Mouse (Mus musculus) E14TG2a.4 (cell line): ENCODE measurements around the gene Qtrt1.

Experiments used
- H3K27me3 ChIP-seq: 2 replicates; pipeline ENCODE4 v1.6.1; 2014; ENCODE audit warnings: low read length, control low read depth; ENCODE audit not compliant: insufficient read depth
- H3K36me3 ChIP-seq: 2 replicates; pipeline ENCODE4 v1.6.1; 2014; ENCODE audit warnings: low read length, control low read depth; ENCODE audit not compliant: insufficient read depth
- H3K4me1 ChIP-seq: replicated peaks from 2 replicates; pipeline ENCODE4 v1.6.1; 2014; ENCODE audit warnings: low read depth, low read length, control low read depth
- H3K4me3 ChIP-seq: replicated peaks from 2 replicates; pipeline ENCODE4 v1.5.1; 2014; ENCODE audit warnings: mild to moderate bottlenecking, low read length
- H3K9me3 ChIP-seq: 2 replicates; pipeline ENCODE4 v1.6.1; 2014; ENCODE audit warnings: low read length, control low read depth
- CTCF ChIP-seq: conservative IDR thresholded peaks from 2 replicates; pipeline ENCODE4 v1.5.1; 2014; ENCODE audit warnings: low read length
- NANOG ChIP-seq: IDR thresholded peaks from 2 replicates; pipeline ENCODE4 v1.6.1; 2014; ENCODE audit warnings: borderline replicate concordance, low read length, mixed read lengths
- POU5F1 ChIP-seq: IDR thresholded peaks from 2 replicates; pipeline ENCODE4 v1.6.1; 2014; ENCODE audit warnings: low read length, borderline replicate concordance

Qtrt1 gene

DNA sequence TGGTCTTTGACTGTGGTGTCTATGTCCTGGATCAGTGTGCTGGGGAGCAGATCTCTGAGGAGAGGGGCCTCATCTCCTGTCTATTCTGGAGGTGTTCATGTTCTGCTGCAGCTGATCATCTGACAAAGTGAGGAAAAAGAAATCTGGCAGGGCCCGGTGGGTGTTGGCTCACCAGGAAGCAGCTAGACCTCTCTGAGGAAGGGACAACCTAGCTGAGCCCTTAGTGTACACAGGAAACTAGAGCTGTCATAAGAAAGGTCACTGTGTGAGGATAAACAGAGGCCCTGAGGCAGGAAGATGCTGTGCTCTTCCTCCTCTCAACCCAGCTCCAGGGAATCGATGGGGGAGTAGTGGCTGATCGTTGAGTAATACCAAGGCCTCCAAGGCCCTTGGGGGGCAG lies 38.6 kb downstream of the Qtrt1 start:
- Histone ChIP-seq H3K36me3 (peaks cover 38% of the 10 kb centered on the region), H3K4me3 (no peak overlapping the region), H3K9me3 (no peaks in the 10 kb centered on the region), H3K4me1 (peaks cover 98% of the 10 kb centered on the region), H3K27me3 (no peaks in the 10 kb centered on the region)
- TF ChIP-seq NANOG (no peak), POU5F1 (no peak), CTCF (no peak)

DNA sequence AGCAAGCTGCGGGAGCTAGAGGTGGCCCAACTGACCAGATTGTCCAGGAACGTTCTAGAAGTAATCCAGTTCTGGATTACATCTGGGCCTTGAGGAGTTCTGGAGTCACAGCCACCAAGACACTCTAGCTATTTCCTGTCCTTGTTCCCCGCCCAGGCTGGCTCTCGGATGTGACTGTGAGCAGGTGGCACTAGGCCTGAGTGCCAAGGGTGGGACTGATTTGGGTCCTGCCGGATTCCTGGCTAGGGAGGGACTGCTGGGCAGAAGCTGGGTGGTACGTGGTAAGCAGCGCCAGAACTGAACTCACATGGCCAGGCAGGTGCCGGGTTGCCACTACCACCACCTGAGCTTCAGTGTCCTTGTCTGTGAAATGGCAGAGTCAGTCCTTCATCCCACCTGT lies 39.8 kb downstream of the Qtrt1 start:
- TF ChIP-seq NANOG (no peak), POU5F1 (no peak), CTCF (no peak)
- Histone ChIP-seq H3K27me3 (no peaks in the 10 kb centered on the region), H3K36me3 (peaks cover 38% of the 10 kb centered on the region)

DNA sequence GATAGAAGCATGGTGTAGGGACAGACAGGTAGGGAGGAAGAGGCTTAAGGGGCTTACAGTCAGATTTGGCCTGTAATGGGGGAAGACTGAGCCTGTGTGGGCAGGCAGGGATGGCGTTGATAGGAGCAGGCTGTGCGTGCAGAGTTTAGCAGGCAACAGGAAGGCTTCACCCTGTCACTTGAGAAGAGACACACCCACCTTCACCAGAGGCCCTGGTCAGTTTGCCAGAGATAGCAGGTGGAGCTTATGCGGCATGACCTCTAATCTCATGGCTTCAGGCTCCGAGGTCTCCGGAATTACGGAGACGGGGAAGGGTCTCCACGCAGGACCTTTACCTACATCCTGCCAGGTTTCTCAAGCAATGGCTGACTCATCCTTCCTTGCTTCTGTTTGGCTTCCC lies 40.2 kb downstream of the Qtrt1 start:
- H3K4me1 ChIP-seq, result peaks cover 98% of the 10 kb centered on the region
- no peaks in the 10 kb centered on the region for H3K27me3 ChIP-seq
- peaks cover 38% of the 10 kb centered on the region for H3K36me3 ChIP-seq
- peak overlapping the region; percentile 30 for H3K4me3 ChIP-seq
- TF ChIP-seq NANOG, result no peak
- no peak for TF ChIP-seq CTCF
- no peak for TF ChIP-seq POU5F1
- H3K9me3 ChIP-seq, result no peaks in the 10 kb centered on the region

More for the DNA sequence above, 39.8 kb downstream of the Qtrt1 start:
- H3K4me1 ChIP-seq, result peaks cover 98% of the 10 kb centered on the region
- H3K9me3 ChIP-seq, result no peaks in the 10 kb centered on the region
- peak overlapping the region; percentile 30 for H3K4me3 ChIP-seq

DNA sequence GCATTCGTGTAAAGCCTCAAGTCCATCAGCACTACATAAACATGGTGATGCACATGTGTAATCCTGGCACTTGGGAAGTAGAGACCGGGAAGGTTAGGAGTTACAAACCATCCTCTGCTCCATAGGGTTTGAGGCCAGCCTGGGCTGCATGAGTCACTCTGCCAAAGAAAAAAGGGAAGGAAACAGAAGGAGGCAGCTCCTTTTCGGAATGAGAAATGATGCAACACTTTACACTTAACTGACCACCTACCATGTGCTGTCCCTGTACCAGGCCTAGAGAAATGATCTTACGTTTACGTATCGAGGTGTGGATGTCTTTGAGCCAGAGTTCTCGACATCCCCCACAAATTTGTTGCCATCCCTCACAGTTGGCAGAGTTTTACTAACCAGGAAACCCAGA lies 41.4 kb downstream of the Qtrt1 start:
- Histone ChIP-seq H3K9me3 (no peaks in the 10 kb centered on the region), H3K27me3 (no peaks in the 10 kb centered on the region), H3K36me3 (peaks cover 28% of the 10 kb centered on the region), H3K4me1 (peaks cover 96% of the 10 kb centered on the region), H3K4me3 (no peak overlapping the region)
- TF ChIP-seq POU5F1 (no peak), CTCF (no peak), NANOG (no peak)

DNA sequence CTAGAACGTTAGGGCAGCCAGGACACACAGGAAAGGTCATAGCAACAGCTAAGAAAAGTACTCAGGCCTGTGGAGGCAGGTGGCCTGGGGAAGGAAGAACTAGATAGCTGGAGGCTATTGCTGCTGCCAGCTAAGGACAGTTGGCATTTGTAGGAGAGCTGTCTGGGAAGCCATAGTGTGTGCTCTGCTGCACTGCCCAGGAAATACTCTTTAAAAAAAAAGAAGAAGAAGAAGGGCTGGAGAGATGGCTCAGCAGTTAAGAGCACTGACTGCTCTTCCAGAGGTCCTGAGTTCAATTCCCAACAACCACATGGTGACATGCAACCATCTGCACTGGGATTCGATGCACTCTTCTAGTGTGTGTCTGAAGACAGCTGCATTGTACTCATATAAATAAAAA lies 41.8 kb downstream of the Qtrt1 start:
- H3K9me3 ChIP-seq, result no peaks in the 10 kb centered on the region
- no peak for TF ChIP-seq CTCF
- TF ChIP-seq NANOG, result no peak
- no peak overlapping the region for H3K4me3 ChIP-seq
- H3K36me3 ChIP-seq, result peaks cover 28% of the 10 kb centered on the region
- H3K4me1 ChIP-seq, result peaks cover 96% of the 10 kb centered on the region
- no peaks in the 10 kb centered on the region for H3K27me3 ChIP-seq

DNA sequence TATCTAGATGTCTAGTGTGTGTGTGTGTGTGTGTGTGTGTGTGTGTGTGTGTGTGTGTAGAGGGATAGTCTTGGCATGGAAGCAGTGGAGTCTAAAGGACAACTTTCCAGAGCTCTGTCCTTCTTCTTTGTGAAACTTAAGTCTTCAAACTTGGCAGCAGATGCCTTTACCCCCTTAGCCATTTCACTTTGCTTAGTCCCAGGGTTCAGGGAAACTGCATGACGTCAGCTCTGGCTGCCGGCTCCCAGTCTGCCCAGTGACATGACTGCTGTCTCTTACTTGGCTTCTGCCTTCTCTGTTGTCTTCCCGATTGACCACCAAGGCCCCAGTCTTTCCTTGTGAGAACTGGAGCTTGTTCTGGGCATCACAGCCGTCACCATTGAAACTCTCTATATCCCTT lies 42.9 kb downstream of the Qtrt1 start:
- peaks cover 96% of the 10 kb centered on the region for H3K4me1 ChIP-seq
- H3K4me3 ChIP-seq, result peak overlapping the region; percentile 35; the same call in 1 of the 2 replicates
- TF ChIP-seq POU5F1 (no peak), CTCF (no peak), NANOG (no peak)
- no peaks in the 10 kb centered on the region for H3K27me3 ChIP-seq
- no peaks in the 10 kb centered on the region for H3K9me3 ChIP-seq
- peaks cover 27% of the 10 kb centered on the region for H3K36me3 ChIP-seq

DNA sequence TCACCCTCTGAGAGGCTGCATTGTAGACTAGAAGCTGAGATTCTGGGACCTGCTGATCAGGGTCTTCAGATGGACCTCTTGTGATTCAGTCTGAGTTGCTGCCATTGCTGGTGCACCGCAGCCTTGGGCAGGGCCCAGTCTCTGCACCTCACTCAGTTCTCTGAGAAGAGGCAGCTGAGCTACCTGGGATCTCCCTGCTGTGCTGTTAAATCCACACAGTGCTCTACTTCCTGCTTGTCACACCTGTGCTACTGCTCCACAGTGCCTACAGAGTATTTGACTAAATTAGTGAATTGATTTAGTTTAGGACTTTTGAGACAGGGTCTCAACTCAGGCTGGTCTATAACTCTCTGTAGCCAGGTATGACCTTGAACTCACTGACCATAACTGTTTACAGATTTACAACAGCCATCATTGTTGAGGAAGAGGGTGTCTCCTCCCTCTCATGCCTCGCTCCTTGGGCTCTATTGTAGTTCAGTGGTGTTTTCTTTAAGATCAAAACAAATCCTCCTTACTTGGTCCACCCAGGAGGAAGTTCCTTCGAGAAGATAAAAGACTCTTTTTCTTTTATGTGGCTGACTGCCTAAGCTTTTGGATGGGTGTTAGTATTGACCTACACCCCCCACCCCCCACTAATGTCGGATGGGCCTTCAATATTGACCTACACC lies 43.6 kb downstream of the Qtrt1 start:
- Histone ChIP-seq H3K4me3 (peak overlapping the region; percentile 39; the same call in 1 of the 2 replicates), H3K9me3 (no peaks in the 10 kb centered on the region), H3K4me1 (peaks cover 96% of the 10 kb centered on the region), H3K36me3 (peaks cover 27% of the 10 kb centered on the region), H3K27me3 (no peaks in the 10 kb centered on the region)
- TF ChIP-seq CTCF (no peak), POU5F1 (no peak), NANOG (peak; percentile 38; the same call in 1 of the 2 replicates)

DNA sequence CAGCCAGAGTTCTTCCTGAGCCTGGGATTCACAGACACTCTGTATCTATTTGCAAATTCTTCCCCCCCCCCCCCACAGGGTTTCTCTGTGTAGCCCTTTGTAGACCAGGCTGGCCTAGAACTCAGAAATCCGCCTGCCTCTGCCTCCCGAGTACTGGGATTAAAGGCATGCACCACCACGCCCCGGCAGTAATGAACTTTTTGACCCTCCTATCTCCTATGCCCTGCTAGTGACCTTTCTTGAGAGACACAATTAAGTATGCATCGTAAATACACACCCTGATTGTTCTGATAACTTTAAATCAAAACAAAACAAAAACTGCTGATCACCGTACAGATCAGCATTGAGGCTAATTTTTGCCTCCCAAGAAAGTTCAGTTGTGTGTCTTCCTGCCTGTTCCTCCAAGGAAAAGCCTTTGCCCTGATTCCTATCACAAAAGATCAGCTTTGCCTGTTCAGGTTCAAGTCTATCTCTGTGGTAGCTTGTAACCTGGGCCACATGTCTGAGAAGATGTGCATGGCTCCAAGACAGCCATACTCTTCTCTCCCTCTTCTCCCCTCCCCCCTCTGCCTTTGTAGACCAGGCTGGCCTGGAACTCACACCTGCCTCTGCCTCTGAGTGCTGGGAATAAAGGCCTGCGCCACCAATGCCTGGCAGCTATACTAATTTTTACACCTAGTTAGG lies 44.8 kb downstream of the Qtrt1 start:
- Histone ChIP-seq H3K36me3 (peaks cover 30% of the 10 kb centered on the region), H3K27me3 (no peaks in the 10 kb centered on the region), H3K4me1 (peaks cover 98% of the 10 kb centered on the region), H3K9me3 (no peaks in the 10 kb centered on the region), H3K4me3 (peak overlapping the region; percentile 60)
- TF ChIP-seq POU5F1 (no peak), NANOG (peak; percentile 29; the same call in 1 of the 2 replicates), CTCF (no peak)
